Mouse (Mus musculus): ENCODE results near the gene H2-Q1. TPM values are rescaled to one million over a fixed set of nuclear protein-coding genes. Genes with fewer than 3 reads are reported as not detected.
"Not testable (repeated sequence)": the region's sequence is repeated elsewhere in the genome, so short reads cannot be mapped to it uniquely, and the experiment has no call there.

Gene H2-Q1
- under 1 TPM in 1 of 2 experiments, not detected in 1; 0.13 TPM for polyA plus RNA-seq (2017; shearing (Covaris generic))

DNA sequence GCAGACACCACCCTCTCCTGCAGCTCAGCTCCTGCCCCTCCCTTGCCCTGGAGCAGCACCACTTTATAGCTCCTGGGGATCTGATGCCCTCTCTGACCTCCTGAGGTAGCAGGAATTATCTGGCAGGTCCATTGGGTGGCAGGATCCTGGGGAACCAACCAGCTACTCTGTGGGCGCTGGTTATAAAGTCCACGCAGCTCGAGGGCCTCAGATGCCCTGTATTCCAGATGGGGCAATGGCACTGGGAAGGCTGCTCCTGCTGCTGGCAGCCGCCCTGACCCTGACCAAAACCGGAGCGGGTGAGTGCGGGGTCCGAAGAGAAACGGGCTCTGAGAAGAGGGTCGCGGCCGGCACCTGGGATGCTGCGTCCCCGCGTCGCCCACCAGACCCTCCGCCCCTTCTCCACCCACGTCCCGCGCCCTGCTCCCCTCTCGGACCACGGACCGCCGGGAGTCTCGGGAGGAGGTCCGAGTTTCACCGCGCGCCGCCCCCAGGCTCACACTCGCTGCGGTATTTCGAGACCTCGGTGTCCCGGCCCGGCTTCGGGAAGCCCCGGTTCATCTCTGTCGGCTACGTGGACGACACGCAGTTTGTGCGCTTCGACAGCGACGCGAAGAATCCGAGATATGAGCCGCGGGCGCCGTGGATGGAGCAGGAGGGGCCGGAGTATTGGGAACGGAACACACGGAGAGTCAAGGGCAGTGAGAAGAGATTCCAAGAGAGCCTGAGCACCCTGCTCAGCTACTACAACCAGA, at the start of gene H2-Q1:
TSS of gene H2-Q1 (plus strand) at position 79 of the 755 bp plus-strand sequence.
- peak; percentile 34 for ATAC-seq

GRCm38 (mm10) chr17:35272249-35272648, 48.0 kb upstream of the H2-Q1 start:
- ATAC-seq, result no peak

DNA sequence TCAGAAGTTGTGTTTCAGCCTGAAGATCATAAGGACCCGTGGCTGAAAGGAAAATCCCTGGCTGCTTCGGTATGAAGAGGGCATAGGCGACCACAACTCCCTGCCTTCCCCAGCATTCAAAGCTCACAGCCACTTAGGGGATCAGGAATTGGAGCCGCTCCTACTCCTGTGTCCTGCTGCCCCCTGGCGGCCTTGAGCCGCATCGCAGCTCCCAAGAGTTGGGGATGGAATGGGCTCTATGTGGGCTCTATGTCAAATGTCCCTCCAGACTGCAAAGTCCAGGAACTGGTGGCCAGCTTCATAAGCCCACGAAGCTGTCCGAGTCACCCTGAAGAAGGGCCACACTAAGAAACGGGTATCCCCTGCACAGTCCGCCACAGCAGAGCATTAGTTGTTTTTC, 45.4 kb upstream of the H2-Q1 start:
- peak; percentile 76 for ATAC-seq

GRCm38 (mm10) chr17:35276304-35276864, 43.8 kb upstream of the H2-Q1 start:
- ATAC-seq, result no peak

DNA sequence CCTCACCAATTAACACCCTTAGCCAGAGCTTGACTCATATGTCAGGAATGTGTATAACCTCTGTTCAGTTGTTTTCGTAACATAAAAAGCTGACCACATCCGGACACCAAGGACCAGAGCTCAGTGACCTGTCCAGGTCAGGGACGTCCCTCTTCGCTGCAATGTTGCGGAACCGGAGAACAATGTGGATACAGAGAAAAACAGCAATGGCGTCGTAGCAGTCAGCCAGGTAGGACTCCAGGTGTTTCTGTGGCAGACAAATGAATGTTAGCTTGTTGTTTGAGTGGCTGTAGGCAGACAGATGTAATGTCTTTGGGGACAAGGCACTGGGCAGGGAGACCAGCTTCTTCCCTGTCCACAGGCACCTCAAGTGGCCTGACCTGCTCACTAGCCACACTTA, 42.2 kb upstream of the H2-Q1 start:
- no peak for ATAC-seq

GRCm38 (mm10) chr17:35278957-35279688, 41.1 kb upstream of the H2-Q1 start:
- ATAC-seq, result no peak

DNA sequence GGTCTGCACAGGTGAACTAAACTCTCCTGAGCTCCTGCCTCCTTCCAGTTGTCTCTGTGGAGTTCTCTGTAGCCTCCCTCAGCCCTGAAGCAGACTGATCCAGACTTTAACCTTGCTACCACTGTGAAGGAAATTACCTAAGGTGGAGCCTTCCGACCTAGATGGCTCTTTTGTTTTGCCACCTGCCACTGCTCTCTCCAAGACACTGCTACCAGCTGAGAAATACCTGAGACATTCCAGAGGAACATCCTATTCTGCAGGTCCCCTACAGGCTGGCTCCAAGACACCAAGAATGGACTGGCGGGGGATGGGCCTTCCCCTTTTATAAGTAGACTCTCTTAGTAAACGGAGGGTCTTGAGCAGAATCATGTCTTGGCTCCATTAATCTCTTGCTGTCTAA, 39.9 kb upstream of the H2-Q1 start:
- ATAC-seq, result no peak

GRCm38 (mm10) chr17:35285431-35285830, 34.8 kb upstream of the H2-Q1 start:
- no peak for ATAC-seq

DNA sequence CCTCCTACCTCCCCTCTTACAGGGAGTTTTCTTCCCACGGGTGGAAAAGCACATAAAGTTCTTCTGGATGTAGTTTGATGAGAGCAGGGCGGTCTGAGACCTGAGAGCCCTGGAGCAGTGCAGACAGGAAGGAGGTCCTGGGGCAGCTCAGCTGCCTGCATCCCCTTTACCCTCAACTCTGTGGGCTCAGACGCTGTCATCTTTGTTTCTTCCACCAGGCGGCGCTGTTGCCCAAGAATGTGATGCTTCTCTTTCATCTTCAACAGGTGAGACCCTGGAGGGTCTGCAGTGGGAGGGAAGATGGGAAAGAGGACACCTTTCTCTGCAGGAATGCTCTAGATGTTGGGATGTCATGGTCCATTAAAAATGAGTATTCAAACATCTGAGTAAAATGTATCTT, 24.4 kb upstream of the H2-Q1 start:
- not testable (repeated sequence) for ATAC-seq

GRCm38 (mm10) chr17:35300261-35300945, 19.8 kb upstream of the H2-Q1 start:
- ATAC-seq, result not testable (repeated sequence)

DNA sequence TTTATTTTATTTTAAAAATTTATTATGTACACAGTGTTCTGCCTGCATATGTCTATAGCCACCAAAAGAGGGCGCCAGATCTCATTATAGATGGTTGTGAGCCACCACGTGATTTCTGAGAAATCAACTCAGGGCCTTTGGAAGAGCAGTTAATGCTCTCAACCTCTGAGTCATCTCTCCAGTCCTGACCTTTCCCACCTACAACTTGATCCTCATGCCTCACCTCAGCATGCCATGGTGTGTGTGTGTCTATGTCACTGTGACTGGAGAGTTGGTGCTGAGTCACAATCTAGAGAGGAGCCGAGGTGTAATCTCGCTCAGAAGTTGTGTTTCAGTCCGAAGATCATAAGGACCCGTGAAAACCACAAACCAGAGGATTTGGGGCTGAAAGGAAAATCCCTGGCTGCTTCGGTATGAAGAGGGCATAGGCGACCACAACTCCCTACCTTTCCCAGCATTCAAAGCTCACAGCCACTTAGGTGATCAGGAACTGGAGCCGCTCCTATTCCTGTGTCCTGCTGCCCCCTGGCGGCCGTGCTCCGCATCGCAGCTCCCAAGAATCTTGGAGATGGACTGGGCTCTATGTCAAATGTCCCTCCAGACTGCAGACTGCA, 18.5 kb upstream of the H2-Q1 start:
- ATAC-seq, result peak; percentile 85

DNA sequence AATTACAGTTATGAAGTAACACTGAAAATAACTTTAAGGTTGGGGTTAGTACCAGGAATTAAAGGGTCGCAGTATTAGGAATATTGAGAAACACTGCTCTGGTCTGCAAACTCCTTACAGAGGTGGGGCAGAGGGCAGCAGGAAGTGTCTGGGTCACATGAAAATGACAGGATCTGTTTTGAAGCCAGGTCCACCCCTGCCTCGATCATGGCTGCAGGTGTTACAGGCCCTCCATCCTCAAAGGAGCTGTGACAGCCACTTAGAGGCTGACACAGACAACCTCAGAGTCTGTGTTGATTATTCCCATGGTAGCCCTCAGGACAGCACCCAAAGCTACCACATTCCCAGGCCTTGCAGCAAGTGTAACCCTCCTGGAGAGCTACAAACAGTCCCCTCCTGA, 16.9 kb upstream of the H2-Q1 start:
- ATAC-seq, result no peak

DNA sequence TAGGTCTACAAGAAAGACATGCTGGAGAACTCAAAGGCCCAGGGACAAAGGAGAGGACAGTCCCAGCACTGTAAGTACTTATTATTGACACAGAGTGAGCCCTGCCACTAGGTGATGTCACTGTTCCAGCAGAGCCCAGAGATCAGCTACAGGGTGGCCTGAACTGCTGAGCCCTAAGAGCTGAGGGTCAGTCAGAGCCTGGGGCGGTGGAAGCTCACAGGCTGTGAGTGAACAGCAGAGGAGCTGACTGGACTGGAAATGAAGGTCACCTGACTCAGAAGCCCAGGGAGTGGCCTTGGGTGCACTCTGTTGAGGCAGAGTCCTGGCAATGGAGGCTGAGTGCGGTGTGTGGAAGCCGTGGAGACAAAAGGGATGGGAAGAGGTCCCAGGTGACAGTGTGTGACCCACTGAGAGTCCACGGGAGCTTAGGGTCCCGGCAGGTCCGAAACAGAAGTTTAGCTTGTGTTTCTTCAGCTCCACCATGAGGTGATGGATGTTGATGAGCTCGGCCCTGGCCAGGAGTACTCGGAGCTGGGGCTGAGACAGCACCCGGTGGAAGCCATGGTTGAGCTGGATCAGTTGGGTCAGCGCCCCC, 16.4 kb upstream of the H2-Q1 start:
- no peak for ATAC-seq

GRCm38 (mm10) chr17:35304478-35304877, 15.7 kb upstream of the H2-Q1 start:
- no peak for ATAC-seq

- ATAC-seq, result not testable (repeated sequence)
These were observed 15.3 kb upstream of the H2-Q1 start for GRCm38 (mm10) chr17:35304921-35305320.

DNA sequence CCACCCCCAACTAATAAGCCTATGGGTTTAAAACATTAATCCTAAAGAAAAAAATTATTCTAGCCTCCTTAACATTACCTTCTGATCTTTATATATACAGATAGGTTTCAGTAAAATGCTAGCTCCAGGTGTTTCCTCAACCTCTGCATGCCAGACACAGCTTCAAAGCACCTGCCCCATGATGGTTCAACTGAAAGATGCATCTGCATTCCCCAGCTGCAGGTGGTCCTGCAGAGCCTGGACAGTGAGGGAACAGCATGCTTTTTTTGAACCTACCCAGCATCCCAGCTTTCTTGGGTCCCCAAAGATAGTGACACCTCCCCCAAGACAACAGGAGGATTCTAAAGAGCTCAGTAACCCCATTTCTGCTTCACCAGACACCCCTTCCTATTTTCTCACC, 1.5 kb upstream of the H2-Q1 start:
- no peak for ATAC-seq

DNA sequence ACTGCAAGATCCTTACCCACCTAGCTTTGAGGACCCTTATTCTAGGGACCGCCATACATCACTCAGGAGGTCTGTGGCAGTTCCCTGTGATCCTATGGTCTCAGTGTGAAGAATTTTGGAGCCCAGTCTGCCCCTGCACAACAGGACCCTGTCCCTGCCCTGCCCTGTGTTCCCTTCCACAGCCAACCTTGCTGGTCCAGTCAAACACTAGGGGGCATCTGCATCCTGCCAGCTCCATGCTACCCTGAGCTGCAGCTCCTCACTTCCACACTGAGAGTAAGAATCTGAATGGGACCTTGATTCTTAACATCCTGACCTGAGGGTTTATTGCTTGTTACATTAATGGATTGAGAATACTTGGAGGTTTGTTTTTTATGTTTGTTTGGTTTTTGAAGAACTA, 4.9 kb downstream of the H2-Q1 start:
- ATAC-seq, result not testable (repeated sequence)

DNA sequence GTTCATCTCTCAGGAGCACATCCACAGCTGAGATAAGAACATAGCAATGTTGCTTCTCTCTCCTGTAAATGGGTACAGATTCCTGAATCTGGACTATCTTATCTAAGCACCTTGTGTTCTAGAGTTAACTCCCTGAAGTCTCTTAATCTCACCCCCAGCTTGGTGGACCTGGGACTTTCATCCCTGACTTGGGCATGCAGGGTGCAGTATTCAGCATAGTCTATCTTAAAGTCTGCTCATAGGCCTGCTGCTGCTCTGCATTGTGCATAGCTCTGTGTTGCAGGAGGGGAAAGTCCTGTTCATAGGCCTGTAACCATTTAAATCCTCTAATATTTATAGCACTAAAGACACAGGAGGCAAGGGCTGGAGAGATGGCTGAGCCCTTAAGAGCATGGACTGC, 5.8 kb downstream of the H2-Q1 start:
- not testable (repeated sequence) for ATAC-seq

DNA sequence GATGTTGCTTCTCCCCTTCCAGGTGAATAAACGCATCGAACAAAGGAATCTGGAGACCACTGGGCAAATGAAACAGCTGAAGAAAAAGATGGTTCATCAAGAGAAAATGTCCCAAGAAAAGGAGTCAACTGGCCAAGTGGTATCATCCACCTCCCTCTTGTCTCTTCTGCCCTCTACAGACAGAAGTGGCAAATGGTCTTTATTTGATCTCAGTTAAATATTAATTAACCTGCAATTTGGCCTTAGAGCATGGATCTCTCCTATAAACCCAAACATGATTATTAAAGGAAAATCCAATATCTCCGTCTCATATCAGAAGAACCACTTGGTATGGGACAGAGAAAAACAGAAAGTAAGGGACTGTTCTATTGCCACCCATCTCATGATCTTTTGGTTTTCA, 9.5 kb downstream of the H2-Q1 start:
- not testable (repeated sequence) for ATAC-seq

- peak; percentile 62 for ATAC-seq
These were observed 11.3 kb downstream of the H2-Q1 start for GRCm38 (mm10) chr17:35331546-35331945.

DNA sequence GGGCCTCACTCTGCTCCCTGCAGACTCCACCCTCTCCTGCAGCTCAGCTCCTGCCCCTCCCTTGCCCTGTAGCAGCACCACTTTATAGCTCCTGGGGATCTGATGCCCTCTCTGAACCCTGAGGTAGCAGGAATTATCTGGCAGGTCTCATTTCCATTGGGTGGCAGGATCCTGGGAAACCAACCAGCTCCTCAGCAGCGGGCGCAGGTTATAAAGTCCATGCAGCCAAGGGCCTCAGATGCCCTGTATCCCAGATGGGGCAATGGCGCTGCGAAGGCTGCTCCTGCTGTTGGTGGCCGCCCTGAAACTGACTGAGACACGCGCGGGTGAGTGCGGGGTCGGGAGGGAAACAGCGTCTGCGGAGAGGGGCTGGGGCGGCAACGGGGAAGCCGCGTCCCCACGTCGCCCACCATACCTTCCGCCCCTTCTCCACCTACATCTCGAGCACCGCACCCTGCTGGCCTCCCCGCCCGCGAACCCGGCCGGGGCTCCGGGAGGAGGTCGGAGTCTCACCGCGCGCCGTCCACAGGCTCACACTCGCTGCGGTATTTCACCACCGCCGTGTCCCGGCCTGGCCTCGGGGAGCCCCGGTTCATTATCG, 22.0 kb downstream of the H2-Q1 start, which contains the start of gene H2-Q2:
TSS of gene H2-Q2 (plus strand) at position 172 of the 601 bp plus-strand sequence.
- peak; percentile 61 for ATAC-seq
